Mouse (Mus musculus): ENCODE data around the gene Nudt19.
"Not testable (repeated sequence)": the region's sequence is repeated elsewhere in the genome, so short reads cannot be mapped to it uniquely, and the experiment has no call there.

The Nudt19 gene

DNA sequence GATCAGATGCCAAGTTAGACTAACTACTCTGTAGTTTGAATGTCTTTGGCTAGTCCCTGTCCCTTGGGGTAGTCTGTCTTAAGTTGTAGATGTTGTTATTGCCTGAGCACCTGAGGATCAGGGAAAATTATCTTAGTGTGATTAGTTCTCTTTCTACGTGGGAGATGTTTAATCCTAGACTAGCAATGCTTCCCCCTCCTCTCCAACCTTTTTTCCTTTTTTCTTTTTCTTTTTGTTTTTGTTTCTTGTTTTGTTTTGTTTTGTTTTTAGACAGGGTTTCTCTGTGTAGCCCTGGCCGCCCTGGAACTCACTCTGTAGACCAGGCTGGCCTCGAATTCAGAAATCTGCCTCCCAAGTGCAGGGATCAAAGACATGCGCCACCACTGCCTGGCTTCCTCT lies at the start of gene Nudt19:
Gene Nudt19, minus strand, starts transcription at position 100 of the 399 bp plus-strand sequence.
- no peak for DNase-seq (ENCODE audit: low spot score)

DNA sequence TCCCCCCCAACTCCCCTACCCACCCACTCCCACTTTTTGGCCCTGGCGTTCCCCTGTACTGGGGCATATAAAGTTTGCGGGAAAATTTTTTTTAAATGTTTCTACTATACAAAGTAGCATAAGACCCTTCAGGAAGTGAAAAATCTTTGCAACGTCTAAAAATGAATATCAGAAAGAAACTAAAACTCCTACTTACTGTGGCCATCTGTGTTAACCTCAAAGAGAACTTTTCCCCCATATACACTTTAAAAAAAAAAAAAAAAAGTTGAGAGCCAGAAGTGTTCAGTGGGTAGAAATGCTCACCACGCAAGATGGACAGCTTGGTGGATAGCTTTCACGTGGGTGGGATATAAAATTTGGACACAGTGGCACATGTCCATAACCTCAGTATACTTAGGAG lies 46.7 kb upstream of the Nudt19 start:
- DNase-seq (ENCODE audit: low spot score) = no peak

DNA sequence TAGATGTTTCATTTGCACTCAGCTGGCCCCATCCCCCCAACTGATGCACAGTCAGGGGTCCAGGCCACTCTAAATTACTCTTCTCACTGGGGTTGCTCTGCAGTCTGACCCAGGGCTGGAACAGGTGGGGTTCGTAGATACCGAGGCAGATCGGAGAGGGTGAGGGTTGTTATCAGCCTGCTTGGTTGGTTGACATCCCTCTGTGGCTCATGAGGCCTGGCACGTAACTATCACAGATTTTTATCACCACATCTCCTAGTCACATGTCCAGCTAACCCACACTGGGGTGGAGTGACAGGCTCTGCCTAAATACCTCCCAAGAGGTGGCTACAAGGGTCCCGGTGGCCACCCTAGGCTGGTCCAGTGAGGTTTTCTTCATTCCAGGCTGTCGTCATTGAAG lies 45.0 kb upstream of the Nudt19 start:
- no peak for DNase-seq (ENCODE audit: low spot score)

DNA sequence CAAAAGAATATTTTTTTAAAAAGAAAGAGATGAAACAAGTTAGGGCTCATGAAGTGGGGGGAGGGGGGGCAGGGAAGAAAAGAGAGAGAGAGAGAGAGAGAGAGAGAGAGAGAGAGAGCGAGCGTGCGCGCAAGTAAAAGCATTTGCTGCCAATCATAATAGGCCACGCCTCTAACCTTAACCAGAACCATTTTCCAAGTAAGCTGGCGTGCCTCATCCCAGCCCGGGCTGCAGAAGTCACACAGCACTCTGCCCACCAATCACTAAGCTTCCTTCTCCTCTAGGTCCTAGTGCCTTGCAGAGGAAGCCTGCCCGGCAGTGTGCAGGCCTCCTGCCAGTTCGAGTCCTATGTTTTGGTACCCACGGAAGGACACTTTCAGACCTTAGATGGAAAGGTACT lies 43.9 kb upstream of the Nudt19 start:
- DNase-seq (ENCODE audit: low spot score) = no peak

DNA sequence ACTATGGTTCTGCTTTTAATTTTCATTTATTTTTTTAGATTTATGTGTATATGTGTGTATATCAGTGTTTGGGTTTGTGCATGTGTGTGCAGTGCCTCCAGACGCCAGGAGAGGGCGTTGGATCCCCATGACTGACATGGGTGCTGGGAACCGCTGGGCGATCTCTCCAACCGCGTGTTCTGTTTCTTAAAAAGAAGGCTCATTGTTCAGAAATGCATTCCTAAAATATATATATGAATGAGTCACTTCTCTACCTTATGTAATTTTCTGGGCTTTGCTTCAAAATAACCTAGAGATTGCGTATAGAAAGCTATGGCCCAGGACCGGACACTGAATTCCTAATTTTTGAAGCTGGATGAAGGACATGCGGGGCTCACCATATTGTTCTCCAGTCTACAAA lies 43.4 kb upstream of the Nudt19 start:
- DNase-seq (ENCODE audit: low spot score) = no peak

DNA sequence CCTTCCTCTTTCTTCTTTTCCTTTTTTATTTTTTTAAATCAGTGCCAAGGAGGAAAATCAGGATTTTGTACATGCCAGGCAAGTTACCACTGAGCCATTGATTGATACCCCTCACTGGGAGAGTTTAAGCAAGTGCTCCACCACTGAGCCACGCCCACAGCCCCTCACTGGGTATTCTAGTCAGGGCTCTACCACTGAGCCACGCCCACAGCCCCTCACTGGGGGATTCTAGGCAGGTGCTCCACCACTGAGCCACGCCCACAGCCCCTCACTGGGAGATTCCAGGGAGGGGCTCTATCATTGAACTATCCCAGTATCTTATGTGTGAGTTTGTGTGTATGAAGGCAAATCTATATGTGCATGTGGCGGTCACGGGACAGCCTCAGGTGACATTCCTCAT lies 38.2 kb upstream of the Nudt19 start:
- DNase-seq (ENCODE audit: low spot score) = no peak

DNA sequence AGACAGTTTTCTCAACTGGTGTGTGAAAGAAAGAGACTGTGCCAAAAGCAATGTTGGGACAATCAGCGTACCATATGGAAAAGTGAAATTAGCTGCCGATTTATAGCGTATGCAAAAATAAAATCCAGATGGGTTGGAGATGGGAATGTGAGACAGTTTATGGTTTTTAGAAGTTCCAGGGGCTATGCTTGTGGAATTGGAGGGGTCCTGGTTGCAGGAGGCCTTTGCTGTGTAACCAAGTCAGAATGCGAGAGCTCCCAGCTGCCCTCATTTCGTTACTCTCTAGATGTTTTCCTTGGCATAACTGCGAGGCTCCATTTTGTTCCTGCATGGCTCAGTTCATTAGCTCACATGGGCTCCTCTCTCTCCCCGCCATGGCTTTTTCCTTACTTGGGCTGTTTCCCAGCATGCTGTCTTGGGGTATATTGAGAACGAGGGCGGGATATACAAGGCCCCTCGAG lies 34.7 kb upstream of the Nudt19 start:
- DNase-seq (ENCODE audit: low spot score) = no peak

DNA sequence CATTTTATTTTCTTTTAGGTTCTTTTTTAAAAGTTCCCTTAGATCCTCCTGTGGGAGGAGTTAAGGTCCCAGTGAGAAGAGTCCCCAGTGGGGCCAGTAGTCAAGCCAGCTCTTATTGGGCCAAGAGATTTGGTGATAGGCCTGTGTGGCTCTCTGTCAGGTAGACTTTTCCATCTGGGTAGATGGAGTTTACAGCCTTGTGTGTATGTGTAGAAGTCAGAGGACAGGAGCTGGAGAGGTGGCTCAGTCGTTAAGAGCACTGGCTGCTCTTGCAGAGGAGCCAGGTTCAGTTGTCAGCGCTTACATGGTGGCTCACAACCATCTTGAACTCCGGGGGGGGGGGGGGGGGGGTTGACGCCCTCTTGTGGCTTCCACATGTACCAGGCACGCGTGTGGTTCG lies 33.4 kb upstream of the Nudt19 start:
- DNase-seq (ENCODE audit: low spot score) = no peak

DNA sequence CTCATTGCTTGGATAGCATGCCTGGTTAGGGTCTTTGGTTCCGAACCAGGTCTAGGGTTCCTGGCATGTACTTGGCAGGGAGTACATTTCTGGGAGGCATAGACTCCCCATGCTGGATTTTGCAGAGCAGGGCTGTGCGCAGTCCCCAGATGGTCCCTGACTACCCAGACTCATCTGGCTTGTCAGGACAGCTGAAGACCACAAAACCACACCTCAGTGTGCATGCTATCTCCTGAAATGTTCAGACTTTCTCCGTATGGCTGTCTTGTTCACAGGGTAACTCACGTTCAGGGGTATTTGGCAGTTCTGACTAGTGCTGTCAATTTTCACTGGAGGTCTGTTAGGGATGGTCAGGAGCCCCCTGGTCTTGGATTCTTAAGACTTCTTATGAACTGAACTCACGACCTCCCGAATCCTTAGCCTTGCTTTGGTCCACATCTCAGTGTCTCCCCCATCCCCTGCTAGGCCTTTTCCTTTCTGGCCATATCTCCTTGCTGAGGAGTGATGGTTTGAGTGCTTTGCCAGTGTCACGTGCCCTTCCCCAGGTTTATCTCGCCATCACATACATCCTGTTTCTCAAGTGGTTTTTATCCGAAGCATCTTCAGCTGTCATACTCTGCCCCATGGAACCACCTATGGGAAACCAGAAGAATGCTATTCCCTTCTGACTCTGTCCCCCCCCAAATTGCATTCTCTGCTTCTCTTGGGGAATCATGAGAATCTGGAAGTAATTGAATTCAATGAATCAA lies 32.8 kb upstream of the Nudt19 start:
- no peak for DNase-seq (ENCODE audit: low spot score)

DNA sequence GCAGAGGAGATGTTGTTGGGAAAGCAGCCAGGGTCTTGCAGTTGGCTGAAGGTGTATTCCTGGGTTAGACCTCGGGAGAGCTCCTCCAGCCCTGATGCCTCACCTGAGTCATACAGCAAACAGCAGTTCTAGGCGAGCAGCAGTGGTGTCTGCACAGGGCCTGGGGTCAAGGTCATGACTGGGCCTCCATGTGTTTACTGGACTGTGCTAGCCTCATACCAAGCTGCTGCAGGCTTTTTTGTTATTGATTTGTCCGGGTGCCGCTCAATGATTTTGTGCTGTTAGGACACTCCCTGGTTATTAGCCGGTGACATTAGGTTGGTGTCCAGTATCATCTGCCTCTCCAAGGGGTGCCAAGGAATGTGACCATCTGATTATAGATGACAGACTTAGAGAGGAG lies 31.6 kb upstream of the Nudt19 start:
- no peak for DNase-seq (ENCODE audit: low spot score)

DNA sequence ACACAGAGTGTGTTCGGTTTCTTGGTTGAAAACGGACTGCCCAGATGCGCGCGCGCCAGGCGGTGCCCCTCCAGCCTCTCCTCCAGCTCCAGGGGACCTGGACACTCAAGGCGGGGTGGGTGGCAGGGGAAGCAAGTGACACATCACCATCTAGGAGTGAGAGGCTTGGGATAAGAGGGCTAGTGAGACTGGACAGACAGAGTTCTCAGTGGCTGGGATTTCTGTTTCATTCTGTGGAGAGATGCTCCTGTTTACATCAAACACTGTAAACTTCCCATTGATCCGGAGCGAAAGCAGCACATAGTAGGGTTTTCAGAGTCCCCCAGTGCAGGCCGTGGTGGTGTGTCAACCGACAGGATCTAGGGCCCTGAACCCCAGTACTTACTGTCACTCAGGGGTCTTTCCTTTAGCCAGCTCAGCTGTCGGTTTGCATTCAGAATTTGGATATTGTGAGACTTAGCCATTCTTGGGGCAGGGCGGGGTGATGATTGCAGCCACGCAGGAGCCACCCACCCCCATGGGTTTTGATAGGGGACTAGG lies 30.9 kb upstream of the Nudt19 start:
- DNase-seq (ENCODE audit: low spot score) = no peak

DNA sequence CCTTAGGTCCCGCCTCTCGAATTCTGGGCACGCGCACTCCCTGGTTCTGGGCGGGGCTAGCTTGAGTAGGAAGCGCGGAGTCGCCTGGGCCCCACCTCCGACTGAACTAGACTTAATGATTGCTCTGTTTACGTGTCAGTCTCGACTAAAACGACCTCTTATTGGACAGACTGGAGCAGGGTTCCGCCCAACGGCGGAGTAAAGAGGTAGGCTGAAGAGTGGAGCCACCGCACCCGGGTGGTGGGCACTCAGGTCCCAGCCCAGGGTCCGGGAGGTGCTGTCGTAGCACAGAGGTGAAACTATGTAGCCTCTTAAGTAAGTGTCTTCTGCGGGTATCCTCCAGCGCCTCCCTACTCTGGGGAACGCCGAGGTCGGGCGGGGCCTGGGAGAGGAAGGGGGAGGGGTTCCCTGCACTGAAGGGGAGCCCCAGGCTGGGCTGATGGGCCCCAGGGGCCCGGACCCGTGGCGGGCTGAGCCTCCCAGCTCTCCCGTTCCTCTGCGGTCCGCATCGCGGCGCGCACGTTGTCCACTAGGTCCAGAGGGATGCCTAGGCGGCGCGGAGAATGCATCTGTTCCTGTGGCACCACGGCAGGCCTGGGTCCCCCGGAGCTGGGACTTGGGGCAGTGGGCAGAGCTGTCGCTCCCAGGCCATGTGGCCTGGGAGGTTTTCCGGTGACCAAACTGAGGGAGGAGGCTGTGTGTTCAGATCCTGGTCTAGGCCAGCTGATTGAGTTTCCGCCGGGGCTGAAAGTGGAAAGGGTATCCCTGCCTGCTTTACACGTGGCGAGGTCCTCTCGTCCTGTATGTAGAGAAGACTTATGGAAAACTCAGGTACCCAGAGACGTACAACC lies 30.2 kb upstream of the Nudt19 start, which contains the start of gene Ankrd27:
Gene Ankrd27, plus strand, starts transcription at position 190 of the 851 bp plus-strand sequence.
- DNase-seq (ENCODE audit: low spot score) = peak; percentile 98

DNA sequence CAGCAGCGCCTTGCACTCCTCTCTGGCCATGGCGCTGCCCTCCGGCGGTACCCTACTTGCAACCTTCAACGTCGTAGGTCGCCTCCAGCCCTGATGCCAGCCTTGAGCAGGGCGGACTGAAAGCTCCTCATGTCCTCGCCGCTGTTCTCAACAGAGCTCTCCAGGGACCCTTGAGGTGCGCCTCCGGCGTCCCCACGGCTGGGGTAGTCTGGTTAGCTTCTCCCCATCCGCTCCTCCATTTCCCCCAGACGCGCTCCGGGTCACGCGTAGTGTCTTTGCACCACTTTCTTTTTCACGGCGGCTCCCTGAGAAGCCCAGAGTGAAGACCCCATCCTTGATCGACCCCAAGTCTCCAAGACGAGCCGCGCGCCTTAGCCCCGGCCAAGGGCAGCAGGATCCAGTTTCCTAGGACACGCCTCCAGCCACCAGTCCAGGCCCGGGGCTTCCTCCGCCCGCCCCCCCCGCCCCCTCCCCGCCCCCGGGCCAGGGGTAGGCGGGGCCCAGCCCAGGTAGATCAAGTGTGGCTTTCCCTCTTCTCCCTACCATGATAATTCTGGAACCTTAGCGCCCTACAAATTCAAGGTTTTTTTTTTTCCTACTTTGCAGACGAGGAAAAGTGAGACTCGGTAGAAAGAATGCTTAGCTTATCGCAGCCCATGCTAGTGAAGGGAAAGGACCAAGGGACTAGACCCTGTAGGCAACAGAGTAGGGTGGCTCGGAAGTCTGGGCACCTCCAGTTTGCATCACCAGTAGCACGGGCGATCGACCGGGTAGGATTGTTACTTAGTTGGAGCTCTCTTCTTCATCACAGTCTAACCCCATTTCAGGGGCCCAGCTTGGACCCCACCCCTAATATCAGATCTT lies 29.3 kb upstream of the Nudt19 start, which contains the start of gene Rgs9bp:
Gene Rgs9bp, minus strand, starts transcription at position 392 of the 864 bp plus-strand sequence.
- no peak for DNase-seq (ENCODE audit: low spot score)

DNA sequence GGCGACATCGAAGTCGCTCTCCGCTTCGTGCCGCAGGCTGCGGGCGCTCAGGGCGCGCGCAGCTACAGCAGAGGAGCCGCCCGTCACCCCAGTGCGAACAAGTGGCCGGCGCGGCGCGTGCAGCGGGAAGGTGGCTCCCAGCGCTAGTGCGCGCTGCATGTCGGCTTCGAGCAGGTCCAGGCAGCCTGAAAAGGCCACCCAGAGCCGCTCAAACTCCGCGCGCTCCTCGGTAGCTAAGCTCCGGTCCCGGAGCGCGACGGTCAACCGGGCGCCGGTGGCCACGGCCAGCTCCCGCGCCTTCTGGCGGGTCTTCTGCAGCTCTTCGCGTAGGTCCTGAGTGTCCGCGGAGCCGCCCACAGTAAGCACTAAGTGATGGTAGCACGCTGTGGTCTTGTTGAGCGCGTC lies 28.7 kb upstream of the Nudt19 start:
- no peak for DNase-seq (ENCODE audit: low spot score)

DNA sequence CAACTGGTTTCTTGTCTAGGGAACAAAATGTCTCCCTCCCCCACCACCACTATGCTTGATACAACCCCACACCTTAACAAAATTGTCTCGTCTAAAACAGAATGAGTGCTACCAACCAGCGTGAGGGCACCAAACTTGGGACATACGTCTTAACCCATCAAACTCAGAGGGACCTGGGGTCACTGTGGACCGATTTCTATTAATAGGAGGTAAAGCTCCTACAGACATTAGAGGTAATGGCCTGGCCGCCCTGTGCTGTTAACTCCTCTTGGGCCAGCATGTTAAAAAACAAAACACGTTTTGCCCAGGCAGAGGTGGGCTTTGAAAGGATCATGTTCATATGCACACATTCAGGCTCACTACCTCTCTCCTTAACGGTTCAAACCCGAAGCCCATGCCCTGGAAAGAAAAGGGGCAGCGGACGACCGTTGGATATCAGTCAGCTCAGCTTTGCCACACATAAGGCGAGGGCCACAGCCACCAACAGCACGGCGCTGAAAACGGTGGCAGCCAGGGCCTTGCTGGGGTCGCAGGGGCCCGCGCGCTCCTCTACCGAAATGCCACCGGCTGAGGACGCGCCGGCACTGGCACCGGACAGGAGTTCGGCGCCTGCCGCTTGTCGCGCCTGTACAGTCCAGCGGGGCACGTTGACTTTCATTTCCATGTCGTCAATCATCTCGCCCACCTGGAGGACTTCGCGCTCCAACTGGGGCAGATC lies 28.1 kb upstream of the Nudt19 start:
- no peak for DNase-seq (ENCODE audit: low spot score)

DNA sequence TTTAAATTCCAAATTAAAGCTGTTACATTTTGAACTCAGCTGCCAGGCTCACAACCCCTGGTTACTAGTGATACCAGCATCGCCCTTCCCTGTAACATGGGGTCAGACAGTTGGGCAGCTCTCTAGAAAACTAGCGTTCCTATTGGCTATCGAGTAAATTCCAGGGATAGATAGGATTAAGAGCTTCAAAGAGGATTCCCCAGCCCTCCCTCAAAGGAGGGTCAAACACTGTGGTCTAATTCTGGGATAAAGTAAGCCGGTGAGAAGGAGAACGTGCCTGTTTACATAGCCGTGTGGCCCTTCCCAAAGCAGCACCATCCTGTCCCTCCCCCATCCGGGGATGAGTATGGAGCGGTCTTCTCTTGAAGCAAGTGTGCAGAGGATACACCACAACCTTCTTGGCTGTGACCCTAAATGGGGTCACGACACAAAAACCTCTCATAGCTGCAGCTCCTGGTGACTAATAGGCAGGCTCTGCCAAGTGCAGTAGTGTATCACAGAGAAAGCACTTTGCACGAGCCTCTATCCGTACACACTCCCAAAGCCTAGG lies 27.4 kb upstream of the Nudt19 start:
- DNase-seq (ENCODE audit: low spot score) = no peak

DNA sequence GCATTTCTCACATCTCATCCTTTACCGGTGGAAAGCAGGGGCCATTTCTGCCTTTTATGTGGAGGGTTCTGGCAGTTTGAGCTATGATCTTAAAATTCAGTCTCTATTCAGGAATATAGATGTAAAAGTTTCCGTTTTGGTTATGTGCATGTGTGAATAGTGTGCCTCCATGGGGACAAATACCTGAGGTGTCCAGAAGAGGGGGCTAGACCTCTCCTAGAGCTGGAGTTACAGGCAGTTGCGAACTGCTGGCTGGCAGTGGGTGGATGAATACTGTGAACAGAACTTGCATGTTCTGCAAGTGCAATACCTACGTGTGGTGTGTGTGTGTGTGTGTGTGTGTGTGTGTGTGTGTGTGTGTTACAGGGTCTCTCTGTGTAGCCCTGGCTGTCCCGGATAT lies 26.6 kb upstream of the Nudt19 start:
- no peak for DNase-seq (ENCODE audit: low spot score)

DNA sequence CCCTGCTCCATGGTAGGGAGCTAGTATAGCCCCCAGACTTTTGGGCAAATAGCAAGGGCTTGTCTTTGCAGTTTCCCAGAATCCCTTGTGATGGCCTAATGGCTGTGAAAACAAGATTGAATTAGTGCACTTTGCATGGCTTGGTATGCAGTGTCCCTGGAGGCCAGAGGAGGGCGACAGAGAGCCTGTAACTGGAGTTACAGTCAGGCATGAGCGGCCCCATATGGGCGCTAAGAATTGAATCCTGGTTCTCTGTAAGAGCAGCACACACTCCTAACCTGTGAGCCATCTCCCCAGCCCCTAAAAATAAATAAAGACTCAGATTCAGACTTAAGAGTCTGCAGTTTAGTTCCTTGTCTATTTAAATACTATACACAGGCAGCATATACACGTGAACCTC lies 23.7 kb upstream of the Nudt19 start:
- no peak for DNase-seq (ENCODE audit: low spot score)

DNA sequence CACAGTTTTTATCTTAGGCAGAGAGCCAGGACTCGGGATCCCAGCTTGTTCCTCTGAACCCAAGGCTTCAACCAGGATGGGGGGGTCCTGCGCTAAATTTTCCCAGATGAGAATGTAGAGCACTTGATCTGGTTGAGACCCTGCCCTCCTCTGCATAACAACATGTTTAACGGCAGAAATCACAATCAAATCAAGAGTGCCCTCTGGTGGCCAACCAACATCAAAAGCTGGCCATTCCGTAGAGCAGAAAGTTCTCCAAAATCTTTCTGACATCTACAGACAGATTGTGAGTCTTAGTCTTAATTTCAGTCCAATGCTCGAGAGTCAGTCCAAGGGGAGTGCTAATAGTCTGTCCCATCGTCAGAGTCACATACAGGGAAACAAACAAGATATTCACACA lies 14.8 kb upstream of the Nudt19 start:
- not testable (repeated sequence) for DNase-seq (ENCODE audit: low spot score)

DNA sequence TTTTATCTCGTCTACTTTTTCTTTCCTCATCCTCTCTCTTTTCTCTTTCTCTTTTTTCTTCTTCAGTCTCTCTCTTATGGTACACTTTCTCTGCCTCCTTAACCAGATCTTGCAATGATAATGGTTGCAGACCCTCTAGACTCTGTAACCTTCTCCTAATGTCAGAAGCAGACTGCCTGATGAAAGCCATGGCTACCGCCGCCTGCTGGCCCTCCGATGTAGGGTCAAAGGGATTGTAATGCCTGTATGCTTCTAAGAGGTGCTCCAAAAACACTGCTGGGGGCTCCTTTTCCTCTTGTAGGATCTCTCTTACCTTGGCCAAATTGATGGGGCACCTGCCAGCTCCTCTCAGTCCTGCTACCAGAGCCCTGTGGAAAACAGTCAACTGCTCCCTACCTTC lies 13.6 kb upstream of the Nudt19 start:
- DNase-seq (ENCODE audit: low spot score) = not testable (repeated sequence)

DNA sequence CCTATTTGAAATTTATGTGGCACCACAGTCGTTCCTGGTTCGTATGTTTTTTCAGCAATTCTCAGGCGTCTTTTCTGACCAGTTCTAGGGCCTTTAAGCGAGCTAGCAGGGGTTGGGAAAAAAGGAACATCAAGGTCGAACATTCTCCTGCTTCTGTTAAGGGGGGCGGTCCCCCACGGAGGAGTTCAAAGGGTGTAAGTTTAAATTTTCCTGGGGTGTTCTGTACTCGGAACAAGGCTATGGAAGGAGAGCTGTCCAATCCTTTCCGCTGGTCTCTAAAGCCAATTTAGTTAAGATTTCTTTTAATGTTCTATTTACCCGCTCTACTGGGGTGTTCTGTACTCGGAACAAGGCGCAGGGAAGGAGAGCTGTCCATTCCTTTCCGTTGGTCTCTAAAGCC lies 9.9 kb upstream of the Nudt19 start:
- not testable (repeated sequence) for DNase-seq (ENCODE audit: low spot score)
